Mouse (Mus musculus) left cerebral cortex, adult 8-10 months (tissue): ENCODE measurements around the gene Ibsp. TPM values are rescaled to one million over a fixed set of nuclear protein-coding genes. Genes with fewer than 3 reads are reported as not detected.

Experiments
- DNase-seq, 2 experiments: peaks; one replicate each; pipeline ENCODE4 v3.0.0; 2022; ENCODE audit warnings: low spot score in 2 of 2
- total RNA-seq, 4 experiments: library from RNA; stranded (reverse); gene quantifications; 2 replicates each; pipeline ENCODE4 v1.2.4; 2022

The Ibsp gene
- total RNA-seq: under 1 TPM in 2 of 4 experiments, not detected in 2; 0.16 to 0.23 TPM

DNA sequence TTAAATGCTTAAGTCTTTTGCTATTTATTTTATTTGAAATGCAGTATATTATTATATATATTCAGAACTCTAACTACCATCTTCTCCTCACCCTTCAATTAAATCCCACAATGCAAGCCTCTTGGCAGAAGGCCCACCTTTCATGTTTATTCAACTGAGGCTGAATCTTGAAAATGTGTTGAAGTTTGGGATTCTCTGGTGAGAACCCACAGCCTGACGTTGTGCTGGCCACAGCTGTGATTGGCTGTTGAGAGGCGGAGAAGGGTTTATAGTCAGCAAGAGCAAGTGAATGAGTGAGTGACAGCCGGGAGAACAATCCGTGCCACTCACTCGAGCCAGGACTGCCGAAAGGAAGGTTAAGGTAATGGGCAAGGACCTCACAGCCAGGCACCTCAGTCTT is at the start of gene Ibsp:
Ibsp (plus strand) TSS at position 178 of the 400 bp plus-strand sequence.
- DNase-seq: no peak

DNA sequence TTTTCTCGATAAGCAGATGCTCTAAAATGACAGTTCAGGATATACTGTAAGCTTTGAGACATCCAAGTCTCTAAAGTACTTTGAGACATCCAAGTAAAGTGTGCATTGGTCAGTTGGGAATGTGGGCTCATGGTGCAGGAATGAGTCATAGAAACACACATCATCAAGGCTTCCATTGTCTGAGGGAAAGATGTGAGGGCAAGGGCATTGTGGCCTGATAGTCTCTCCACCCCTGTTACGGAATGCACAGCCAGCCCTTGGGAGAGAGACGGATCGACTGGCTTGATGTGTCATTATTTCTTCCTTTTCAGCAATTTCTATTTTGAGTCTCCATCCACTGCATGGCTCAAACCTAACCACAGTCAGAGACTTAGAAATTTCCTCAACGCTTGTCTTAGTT is 47.2 kb upstream of the Ibsp start:
- no peak for DNase-seq

DNA sequence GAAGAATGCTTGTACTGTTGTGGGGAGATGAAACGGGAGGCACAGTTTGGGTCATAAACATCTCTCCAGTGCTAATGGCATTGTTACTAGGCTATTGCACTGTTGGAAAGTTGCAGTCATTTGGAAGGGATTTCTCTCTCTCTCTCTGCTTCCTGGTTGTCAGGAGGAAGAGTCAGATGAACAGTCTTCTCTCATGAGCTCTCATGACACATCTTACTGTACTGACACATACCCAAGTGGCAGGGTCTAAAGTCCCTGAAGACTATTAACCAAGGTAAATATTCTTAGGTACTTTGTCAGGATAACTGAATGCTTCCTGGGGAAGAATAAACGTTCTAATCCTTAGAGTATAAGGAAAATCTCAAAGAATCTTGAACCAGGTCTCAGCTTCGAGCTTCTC is 42.4 kb upstream of the Ibsp start:
- no peak for DNase-seq

DNA sequence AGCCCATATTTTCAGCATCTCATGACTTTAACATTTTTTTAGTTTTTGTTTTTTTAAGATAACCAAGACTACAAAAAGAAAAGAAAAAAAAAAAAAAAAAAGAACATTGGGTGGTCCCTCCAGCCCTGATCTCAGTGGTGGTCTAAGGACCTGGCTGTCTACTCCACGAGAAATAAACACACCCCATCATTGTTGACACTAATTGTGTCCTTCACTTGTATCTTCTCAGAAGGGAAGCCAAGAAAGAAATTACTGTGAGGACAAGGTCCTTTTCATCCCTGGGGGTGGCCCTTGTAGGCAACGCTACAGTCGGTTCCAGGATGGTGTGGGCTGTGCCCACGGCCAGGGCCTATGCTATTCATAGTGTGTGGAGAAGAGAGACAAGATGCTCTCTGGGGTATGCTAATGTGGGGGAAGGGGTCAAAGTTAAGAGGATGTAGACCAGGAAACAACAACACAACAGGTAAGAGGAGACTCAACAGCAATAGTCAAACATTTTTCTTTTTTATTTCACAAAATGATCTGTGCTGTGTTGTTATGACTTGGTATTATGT is 37.0 kb upstream of the Ibsp start:
- DNase-seq: no peak

DNA sequence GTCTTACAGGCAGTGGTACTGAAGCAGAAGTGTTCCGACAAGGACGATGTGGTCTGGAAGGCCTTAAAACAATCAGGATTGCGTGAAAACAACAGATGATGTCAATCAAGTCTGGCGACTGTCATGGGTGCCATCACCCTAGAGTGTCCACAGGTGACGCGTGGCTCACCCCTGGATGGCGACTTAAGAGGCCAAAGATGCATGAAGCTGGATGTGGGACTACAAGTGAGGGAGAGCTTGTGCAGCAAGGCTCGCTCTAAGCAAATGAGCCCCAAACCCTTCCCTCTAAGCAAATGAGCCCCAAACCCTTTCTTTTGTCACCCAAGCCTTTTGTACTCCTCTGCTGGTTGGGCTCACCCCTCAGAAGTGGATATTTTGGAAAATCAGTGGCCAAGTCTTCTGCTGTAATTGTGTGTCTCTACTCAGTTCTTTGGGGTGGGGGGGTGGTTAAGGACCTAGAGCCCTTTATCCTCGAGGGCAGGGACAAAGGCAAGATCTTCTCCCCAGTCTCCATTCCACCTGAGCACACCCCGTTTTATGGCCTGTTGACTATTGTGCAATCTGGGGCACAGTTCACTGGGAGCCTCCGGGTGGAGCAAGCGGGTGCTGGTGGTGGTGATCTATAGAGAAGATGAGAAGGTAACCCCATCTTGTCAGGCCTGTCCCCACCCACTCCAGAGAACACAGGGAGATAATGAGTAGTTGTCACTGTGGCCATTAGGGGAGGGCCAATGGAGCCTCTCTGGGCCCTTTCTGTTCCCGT is 35.8 kb upstream of the Ibsp start:
- DNase-seq: no peak

DNA sequence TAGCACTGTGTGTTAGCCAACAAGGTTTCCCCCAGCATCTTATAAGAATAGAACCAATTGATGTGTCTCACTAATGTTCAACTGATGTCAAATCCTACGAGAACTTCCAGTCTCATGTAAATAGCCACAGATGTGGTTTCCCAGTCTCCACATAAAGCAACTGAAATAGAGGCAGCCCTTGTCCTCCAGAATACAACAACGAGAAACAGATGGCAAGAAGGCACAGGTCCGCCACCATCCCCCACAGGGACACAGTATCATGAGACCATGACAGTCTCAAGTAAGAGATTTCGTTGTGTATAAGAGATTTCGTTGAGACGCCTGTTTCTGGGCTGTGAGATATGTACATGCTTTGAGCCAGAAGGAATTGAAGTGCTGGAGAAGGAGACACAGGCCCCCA is 4.8 kb upstream of the Ibsp start:
- DNase-seq: no peak

DNA sequence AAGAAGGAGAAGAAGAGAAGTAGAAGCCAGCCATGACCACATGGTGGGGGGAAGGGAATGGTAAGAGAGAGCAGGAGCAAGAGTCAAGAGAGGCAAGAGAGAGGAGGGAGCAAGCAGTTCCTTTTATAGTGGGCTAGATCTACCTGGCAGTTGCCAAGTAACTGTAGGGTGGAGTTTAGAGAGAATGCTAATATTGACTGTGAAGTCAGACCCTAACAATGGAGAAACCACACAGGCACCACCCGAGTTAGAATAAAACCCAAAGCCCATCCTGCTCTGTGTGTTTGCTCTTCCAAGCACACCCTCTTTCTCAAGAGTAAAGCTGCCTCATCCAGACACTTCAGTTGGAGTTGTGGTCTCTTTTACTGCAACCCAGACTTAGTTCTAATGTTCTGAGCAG is 15.1 kb downstream of the Ibsp start:
- no peak for DNase-seq

DNA sequence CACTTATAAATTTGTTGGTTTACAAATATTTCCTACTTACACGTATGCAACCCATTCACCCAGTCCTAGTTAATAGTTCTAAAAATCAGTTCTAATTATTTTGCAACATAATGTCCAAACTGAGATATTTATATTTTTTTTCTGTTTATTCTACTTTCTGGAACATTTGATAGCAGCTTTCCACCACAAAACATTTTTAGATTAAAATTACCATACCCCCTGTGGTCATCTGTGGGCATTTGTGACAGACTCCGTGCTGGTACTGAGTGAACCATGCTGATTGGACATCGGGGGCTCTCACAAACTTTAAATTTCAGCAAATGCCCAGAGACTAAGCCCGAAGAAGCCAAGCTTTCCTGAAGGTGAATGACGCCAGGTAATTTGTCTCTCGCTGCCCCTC is 26.1 kb downstream of the Ibsp start, which contains the start of gene Mepe:
Mepe (plus strand) TSS at position 301 of the 400 bp plus-strand sequence.
- no peak for DNase-seq

DNA sequence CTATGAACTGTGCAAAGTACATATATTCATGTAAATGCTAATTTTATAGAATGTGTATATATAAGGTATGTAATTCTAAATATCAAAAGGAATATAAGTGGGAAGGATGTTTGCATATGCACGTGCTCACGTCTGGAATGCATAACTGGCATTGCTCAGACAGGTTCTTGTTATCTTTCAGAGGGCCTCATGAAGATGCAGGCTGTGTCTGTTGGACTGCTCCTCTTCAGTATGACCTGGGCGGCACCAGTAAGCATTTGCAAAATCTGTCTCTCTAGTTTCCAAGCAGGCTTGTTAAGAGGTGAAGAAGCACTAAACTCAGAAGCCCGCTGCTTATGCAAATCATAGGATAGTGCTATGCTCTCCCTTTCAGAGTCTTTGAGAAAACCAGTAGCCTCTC is 27.9 kb downstream of the Ibsp start:
- no peak for DNase-seq

DNA sequence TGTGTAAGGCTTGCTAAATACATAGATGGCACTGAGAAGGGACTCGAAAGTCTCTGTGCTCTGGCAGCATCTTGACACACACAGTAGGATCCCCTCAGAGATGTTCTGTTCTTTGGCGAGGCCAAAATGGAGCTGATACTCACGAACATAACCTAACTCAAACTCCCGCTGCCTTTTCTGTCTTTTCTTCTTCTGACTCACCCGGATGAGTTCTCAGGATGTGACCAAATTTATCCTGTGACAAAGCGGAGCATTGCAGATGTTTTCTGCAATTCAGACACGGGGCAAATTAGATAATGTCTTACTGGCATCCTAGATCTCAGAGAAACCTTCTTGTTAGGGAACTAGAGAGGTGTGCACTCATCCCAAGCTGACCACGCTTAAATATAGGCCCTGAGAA is 28.4 kb downstream of the Ibsp start:
- DNase-seq: no peak

DNA sequence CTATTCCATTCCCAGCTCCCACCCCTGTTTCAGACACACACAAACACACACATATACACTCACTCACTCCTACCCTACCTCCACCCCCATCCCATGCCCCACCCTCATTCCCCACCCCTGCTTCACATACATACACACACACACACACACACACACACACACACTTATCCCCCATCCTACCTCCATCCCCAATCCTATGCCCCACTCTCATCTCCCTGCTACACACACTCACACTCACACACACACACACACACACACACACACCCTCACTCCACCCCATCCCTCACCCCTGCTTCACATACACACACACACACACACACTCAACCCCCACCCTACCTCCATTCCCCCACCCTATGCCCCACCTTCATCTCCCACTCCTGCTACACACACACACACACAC is 28.9 kb downstream of the Ibsp start:
- no peak for DNase-seq

DNA sequence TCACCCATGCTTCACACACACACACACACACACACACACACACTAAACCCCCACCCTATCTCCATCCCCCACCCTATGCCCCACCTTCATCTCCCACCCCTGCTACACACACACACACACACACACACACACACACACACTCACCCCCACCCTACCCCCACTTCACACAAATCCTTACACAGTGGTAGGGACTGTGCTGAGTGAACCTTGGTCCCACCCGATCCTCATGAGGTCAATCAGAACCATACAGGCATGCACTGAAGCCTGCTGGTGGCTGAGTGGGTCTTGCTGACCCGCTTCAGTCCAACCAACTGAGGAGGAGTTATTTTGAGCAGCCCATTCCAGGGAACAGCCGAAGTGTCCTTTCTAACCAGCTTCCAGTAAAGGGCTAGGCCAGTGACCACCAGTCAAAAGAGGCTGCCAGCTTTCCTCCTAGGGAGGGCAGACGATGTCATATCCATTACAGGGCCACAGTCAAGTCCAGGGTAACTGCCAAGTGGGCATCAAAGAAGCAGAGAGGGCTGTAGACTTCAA is 29.4 kb downstream of the Ibsp start:
- DNase-seq: no peak

DNA sequence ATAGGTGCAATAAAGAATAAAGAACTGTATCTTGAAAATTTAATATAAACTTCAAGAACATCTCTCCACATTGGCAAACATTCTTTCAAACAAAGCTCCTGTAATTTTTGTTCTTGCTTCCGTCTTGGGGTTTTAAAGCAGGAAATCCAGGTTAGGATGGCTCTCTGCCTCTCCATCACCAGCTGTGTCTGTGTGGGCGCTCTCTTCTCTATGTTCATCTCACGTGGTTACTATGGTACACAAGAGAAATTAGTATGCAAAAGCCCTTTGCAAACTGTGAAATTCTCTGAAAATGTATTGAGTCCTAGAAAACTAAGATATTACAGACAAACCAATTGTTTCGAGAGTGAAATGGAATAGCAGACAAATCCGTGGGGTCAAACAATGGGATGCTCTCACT is 30.4 kb downstream of the Ibsp start:
- DNase-seq: no peak

DNA sequence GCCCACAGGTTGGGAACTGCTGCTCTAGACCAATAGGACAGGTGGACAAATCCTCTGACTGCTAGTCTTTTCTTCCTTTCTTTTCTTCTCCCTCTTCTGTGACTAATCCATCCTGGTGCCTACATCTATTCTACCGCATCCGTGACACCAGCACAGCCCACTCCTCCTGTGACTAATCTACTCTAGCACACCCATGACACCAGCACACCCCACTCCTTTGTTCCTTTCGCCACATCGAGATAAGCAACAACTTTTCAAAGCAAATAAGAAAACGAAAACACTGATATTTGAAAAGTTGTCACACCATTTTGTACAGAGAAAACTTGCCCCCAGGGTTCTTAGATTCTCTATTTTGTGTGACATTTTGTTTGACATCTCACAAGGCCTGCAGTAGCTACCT is 31.1 kb downstream of the Ibsp start:
- no peak for DNase-seq

DNA sequence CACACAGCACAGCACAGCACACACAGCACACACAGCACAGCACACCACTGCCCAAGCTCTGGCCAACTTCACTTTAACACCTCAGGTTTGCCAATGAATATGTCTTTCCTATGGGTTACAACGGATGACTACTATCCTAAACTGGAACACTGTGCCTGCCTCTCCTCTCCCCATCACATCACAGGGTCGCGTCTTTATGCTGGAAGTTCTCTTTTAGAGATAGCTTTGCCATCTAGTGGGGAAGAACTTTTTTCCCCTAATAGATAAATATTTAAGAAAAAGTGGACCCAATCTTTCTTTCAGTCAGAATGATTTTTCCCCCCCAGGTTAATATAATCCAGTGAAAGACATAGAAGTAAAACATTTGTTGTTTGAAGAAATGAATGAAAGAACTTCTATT is 33.3 kb downstream of the Ibsp start:
- DNase-seq: no peak

DNA sequence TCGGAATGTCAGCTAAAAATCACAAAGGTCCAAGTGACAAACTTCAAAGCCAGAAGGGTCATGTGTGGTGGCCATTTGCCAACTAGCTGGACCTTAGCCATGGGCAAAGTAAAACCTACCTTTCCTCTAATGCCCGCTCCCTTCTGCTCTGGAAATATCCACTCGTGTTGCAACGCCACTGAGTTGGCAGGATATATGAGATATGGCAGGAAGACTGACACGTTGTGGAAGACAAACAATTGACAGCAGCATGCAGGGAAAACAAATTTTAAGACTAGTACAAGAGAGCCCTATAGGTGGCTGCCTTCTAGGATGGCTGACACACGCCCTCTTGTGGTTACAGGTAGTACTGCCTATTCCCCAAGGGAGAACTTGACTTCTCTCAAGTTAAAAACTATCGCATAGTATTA is 34.3 kb downstream of the Ibsp start:
- no peak for DNase-seq

DNA sequence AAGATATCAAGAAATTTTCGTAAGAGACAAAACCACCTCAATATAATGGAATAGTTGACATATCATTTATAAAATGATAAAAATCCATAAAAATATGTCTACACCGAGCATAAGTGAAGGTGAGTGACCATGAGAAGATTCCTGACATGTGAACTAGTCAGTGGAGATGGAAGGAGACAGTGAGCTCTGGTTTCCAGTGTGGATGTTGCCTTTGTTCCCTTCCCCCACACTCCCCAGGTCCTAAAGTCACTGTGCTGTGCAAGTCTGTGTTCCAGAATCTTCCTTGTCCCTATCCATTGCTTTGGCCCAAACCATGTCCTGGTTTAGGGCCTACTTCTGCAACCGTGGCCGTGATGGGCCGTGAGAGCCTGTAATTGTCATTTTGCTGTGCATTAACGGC is 34.7 kb downstream of the Ibsp start:
- DNase-seq: no peak

DNA sequence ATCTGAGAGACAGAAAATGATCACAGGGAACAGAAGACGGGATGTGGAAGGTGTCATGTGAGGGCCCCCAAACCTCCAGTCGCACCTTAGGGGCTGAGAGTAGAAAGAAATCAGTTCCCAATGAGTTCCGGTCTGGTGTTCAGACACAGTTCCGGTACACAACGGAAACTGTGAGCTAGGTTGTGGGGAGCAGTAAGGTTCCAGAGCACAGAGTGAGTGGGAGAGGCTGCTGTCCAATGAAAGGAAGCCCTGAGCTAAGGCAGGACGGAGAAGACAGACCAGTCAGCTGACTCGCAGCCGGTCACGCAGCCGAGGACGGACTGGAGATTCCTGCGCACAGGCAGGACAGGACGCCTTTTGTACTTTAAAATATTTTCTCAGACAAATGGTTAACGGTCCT is 35.5 kb downstream of the Ibsp start:
- DNase-seq: no peak

DNA sequence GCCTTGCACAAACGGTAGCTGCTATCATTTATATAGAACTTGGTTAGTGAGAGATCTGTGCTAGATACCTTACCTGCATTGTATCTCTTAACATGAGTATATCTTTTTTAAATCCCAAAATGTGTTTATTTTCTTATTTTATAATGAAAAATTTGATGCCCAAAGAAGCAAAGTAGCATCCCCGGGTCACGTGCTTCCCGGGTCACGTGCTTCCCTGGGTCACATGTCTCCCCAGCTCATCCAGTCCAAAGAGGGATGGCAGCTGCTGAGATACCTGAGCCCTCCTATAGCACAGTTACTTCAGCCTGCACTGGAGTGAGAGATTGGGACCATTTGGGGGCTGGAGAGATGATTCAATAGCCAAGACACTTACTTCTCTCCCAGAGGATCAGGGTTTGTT is 37.0 kb downstream of the Ibsp start:
- no peak for DNase-seq

DNA sequence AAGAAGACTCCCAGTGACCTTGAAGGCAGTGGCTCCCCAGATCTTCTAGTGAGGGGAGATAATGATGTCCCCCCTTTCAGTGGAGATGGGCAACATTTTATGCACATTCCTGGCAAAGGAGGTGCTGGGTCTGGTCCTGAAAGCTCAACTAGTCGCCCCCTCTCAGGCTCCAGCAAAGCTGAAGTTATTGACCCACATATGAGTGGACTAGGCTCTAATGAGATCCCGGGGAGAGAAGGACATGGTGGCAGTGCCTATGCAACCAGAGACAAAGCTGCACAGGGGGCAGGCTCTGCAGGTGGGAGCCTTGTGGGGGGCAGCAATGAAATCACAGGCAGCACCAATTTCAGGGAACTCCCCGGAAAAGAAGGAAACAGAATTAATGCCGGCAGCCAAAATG is 38.5 kb downstream of the Ibsp start:
- no peak for DNase-seq

DNA sequence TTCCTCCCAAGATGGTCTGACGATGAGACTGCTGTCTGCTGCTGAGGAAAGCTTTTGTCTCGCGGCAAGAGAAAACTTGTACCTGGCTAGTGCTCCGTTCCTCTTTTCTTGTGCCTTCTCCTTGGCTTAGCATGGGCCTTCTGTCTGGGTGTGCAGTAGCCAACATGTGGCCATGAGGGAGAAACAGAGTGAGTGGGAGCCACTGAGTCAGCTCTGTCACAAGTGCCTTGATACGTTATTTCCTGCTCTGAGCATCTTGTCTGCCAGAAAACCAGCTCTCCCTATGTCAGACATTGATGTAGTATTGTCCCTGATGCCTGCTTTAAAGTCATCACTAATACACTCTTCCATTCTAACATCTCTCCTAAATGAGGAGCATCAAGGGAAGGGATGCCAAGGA is 40.0 kb downstream of the Ibsp start:
- DNase-seq: peak in 1 of 2 experiments; percentile 50

DNA sequence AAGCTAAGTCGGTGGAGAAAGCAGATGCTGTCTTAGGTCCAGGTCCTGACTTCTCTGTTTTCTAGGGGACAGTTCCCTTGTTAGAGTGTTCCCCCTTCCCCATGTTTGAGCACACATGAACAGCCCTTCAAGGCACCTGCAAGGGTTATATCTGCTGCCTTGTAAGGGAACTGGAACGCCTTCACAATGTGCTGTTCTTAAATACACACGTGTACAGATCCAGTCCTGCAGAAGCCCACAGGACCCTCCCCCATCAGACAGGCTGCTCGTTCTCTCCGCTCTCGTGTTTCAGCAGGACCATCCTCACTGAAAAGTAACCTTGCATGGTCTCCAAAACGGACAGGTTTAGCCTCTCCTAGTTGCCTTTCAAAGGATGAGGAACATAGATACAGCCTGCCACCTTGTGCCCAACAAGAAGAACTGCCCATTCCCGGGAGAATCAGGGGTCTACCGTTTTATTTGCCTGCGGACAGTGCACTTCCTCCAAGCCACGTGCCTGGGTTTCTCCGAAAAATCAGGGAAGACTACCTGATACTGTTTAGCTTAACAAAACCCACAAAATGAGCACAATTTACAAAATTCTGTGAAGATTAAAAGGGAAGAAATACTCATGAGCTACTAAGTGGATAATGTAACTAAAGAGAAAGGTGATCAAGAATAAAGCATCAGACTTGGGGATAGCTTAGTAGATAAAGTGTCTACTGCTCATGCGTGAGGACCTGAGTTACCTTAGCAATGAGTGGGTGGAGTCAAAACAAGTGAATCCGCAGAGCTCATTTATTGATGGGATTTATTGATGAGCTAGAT is 40.9 kb downstream of the Ibsp start:
- no peak for DNase-seq

DNA sequence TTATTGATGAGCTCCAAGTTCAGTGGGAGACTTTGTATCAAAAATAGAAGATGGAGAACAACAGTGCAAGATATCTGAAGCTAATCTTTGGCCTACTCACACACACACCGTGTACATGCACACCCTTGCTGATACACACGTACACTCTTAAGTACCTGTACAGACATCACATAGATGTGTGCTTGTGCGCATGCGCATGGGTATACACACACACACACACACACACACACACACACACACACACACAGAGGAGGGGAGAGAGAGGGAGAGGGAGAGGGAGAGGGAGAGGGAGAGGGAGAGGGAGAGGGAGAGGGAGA is 41.5 kb downstream of the Ibsp start:
- DNase-seq: no peak
